Mouse (Mus musculus): ENCODE data around the gene Pakap. TPM values are rescaled to one million over a fixed set of nuclear protein-coding genes. Genes with fewer than 3 reads are reported as not detected.

Pakap gene
- polyA plus RNA-seq, 1 experiment from 2014 or later: 5.1 TPM

DNA sequence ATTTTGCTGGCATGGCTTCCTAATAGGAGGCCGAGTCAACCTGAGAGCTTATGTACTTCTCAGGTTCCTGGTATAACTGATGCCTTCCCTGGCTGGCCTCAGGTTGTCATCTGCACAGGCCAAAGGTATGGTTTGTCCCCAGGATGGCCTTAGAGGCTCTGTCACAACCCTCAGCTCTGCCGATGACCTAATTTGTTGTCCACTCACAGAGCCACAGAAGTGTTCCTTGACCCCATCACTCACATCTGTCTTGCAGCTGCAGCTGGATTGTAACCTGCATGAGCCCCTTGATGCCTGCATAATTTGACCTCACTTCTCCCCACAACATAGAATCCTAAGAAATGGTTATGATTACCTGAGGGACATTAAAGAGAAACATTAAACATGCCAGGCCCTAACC lies 56.8 kb downstream of the Pakap start:
- ATAC-seq (replicated peaks; ENCODE audit: low FRiP score) (no peak), DNase-seq (ENCODE audit: low spot score) (no peak)
- Histone ChIP-seq H3K9me3 (ENCODE audit: control insufficient read depth, low read length) (no peaks in the 10 kb centered on the region), H3K9ac (ENCODE audit: low read depth, low read length) (no peak overlapping the region), H3K4me2 (no peak overlapping the region), H3K4me1 (replicated peaks; ENCODE audit: control insufficient read depth, insufficient read depth, low read length) (no peaks in the 10 kb centered on the region), H3K4me3 (ENCODE audit: low read depth, low read length) (no peak overlapping the region), H3K36me3 (ENCODE audit: control insufficient read depth, insufficient read depth, low read length) (no peaks in the 10 kb centered on the region), H3K27ac (ENCODE audit: low read depth, low read length) (no peak overlapping the region), H3K27me3 (replicated peaks; ENCODE audit: control insufficient read depth, insufficient read depth, low read length) (no peaks in the 10 kb centered on the region)
- WGBS: 88% methylated on average over 2 of the region's 2 CpGs

- no peak for DNase-seq (ENCODE audit: low spot score)
- no peaks in the 10 kb centered on the region for H3K36me3 ChIP-seq (ENCODE audit: control insufficient read depth, insufficient read depth, low read length)
- WGBS: 89% methylated on average over 1 of the region's 1 CpGs
Measured at GRCm38 (mm10) chr4:57625306-57625705, 57.3 kb downstream of the Pakap start.

DNA sequence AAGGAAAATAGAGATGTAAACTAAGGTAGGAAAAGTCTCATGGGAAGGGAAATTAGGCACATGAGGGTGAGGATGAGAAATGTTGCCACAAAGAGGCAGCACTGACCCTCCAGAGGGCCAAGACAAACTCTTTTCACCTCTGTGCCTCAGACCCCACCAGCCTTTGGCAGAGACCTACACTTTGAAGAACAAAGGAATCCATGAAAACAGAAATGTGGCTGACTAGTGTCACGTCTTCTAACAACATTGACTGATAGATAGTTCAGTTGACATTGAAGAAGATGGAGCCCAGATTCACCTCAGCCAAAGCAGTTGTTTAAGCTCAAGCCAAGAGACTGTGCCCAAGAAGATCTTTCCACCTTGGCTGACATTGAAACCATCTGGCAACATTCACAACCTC lies 57.8 kb downstream of the Pakap start:
- no peak overlapping the region for H3K4me3 ChIP-seq (ENCODE audit: low read depth, low read length)
- DNase-seq (ENCODE audit: low spot score) (no peak), ATAC-seq (replicated peaks; ENCODE audit: low FRiP score) (no peak)
- H3K4me2 ChIP-seq: no peak overlapping the region
- no peak overlapping the region for H3K27ac ChIP-seq (ENCODE audit: low read depth, low read length)
- H3K4me1 ChIP-seq (replicated peaks; ENCODE audit: control insufficient read depth, insufficient read depth, low read length): no peaks in the 10 kb centered on the region
- H3K9me3 ChIP-seq (ENCODE audit: control insufficient read depth, low read length): no peaks in the 10 kb centered on the region
- no peak overlapping the region for H3K9ac ChIP-seq (ENCODE audit: low read depth, low read length)
- WGBS: 61% methylated on average over 1 of the region's 1 CpGs
- no peaks in the 10 kb centered on the region for H3K27me3 ChIP-seq (replicated peaks; ENCODE audit: control insufficient read depth, insufficient read depth, low read length)
- H3K36me3 ChIP-seq (ENCODE audit: control insufficient read depth, insufficient read depth, low read length): no peaks in the 10 kb centered on the region

More at GRCm38 (mm10) chr4:57625306-57625705, 57.3 kb downstream of the Pakap start:
- H3K9ac ChIP-seq (ENCODE audit: low read depth, low read length): no peak overlapping the region
- no peak overlapping the region for H3K4me2 ChIP-seq
- no peaks in the 10 kb centered on the region for H3K4me1 ChIP-seq (replicated peaks; ENCODE audit: control insufficient read depth, insufficient read depth, low read length)
- H3K4me3 ChIP-seq (ENCODE audit: low read depth, low read length): no peak overlapping the region
- H3K9me3 ChIP-seq (ENCODE audit: control insufficient read depth, low read length): no peaks in the 10 kb centered on the region
- no peak overlapping the region for H3K27ac ChIP-seq (ENCODE audit: low read depth, low read length)
- no peak for ATAC-seq (replicated peaks; ENCODE audit: low FRiP score)
- no peaks in the 10 kb centered on the region for H3K27me3 ChIP-seq (replicated peaks; ENCODE audit: control insufficient read depth, insufficient read depth, low read length)

GRCm38 (mm10) chr4:57626921-57627320 lies 58.9 kb downstream of the Pakap start:
- no peaks in the 10 kb centered on the region for H3K36me3 ChIP-seq (ENCODE audit: control insufficient read depth, insufficient read depth, low read length)
- H3K27me3 ChIP-seq (replicated peaks; ENCODE audit: control insufficient read depth, insufficient read depth, low read length): no peaks in the 10 kb centered on the region
- 80% methylated on average over 5 of the region's 5 CpGs for WGBS
- no peak for DNase-seq (ENCODE audit: low spot score)
- no peak overlapping the region for H3K27ac ChIP-seq (ENCODE audit: low read depth, low read length)
- no peaks in the 10 kb centered on the region for H3K9me3 ChIP-seq (ENCODE audit: control insufficient read depth, low read length)
- no peaks in the 10 kb centered on the region for H3K4me1 ChIP-seq (replicated peaks; ENCODE audit: control insufficient read depth, insufficient read depth, low read length)
- ATAC-seq (replicated peaks; ENCODE audit: low FRiP score): no peak
- no peak overlapping the region for H3K4me2 ChIP-seq
- H3K4me3 ChIP-seq (ENCODE audit: low read depth, low read length): no peak overlapping the region
- H3K9ac ChIP-seq (ENCODE audit: low read depth, low read length): no peak overlapping the region

GRCm38 (mm10) chr4:57632386-57632785 lies 64.4 kb downstream of the Pakap start:
- no peaks in the 10 kb centered on the region for H3K27me3 ChIP-seq (replicated peaks; ENCODE audit: control insufficient read depth, insufficient read depth, low read length)
- DNase-seq (ENCODE audit: low spot score): no peak
- H3K36me3 ChIP-seq (ENCODE audit: control insufficient read depth, insufficient read depth, low read length): no peaks in the 10 kb centered on the region
- H3K9ac ChIP-seq (ENCODE audit: low read depth, low read length): no peak overlapping the region
- H3K4me3 ChIP-seq (ENCODE audit: low read depth, low read length): no peak overlapping the region
- H3K4me1 ChIP-seq (replicated peaks; ENCODE audit: control insufficient read depth, insufficient read depth, low read length): no peaks in the 10 kb centered on the region
- no peak overlapping the region for H3K27ac ChIP-seq (ENCODE audit: low read depth, low read length)
- no peaks in the 10 kb centered on the region for H3K9me3 ChIP-seq (ENCODE audit: control insufficient read depth, low read length)
- WGBS: 79% methylated on average over 5 of the region's 5 CpGs
- no peak overlapping the region for H3K4me2 ChIP-seq
- ATAC-seq (replicated peaks; ENCODE audit: low FRiP score): no peak

- H3K4me3 ChIP-seq (ENCODE audit: low read depth, low read length): no peak overlapping the region
- H3K9ac ChIP-seq (ENCODE audit: low read depth, low read length): no peak overlapping the region
- ATAC-seq (replicated peaks; ENCODE audit: low FRiP score): no peak
- no peak for DNase-seq (ENCODE audit: low spot score)
- H3K4me1 ChIP-seq (replicated peaks; ENCODE audit: control insufficient read depth, insufficient read depth, low read length): no peaks in the 10 kb centered on the region
- H3K36me3 ChIP-seq (ENCODE audit: control insufficient read depth, insufficient read depth, low read length): no peaks in the 10 kb centered on the region
- no peak overlapping the region for H3K27ac ChIP-seq (ENCODE audit: low read depth, low read length)
- 0 out of 2 replicates have a peak, but pooled peaks cover 2% of the 10 kb centered on the region for H3K27me3 ChIP-seq (replicated peaks; ENCODE audit: control insufficient read depth, insufficient read depth, low read length)
- WGBS: 93% methylated on average over 7 of the region's 7 CpGs
- H3K9me3 ChIP-seq (ENCODE audit: control insufficient read depth, low read length): no peaks in the 10 kb centered on the region
- no peak overlapping the region for H3K4me2 ChIP-seq
Measured at GRCm38 (mm10) chr4:57633052-57633451, 65.1 kb downstream of the Pakap start.

- 51% methylated on average over 1 of the region's 1 CpGs for WGBS
- Histone ChIP-seq H3K27ac (ENCODE audit: low read depth, low read length) (no peak overlapping the region), H3K4me2 (no peak overlapping the region), H3K27me3 (replicated peaks; ENCODE audit: control insufficient read depth, insufficient read depth, low read length) (0 out of 2 replicates have a peak, but pooled peaks cover 2% of the 10 kb centered on the region), H3K4me1 (replicated peaks; ENCODE audit: control insufficient read depth, insufficient read depth, low read length) (no peaks in the 10 kb centered on the region; the same call in 1 of the 2 replicates), H3K9me3 (ENCODE audit: control insufficient read depth, low read length) (no peaks in the 10 kb centered on the region), H3K4me3 (ENCODE audit: low read depth, low read length) (no peak overlapping the region), H3K36me3 (ENCODE audit: control insufficient read depth, insufficient read depth, low read length) (no peaks in the 10 kb centered on the region), H3K9ac (ENCODE audit: low read depth, low read length) (no peak overlapping the region)
- ATAC-seq (replicated peaks; ENCODE audit: low FRiP score) (no peak), DNase-seq (ENCODE audit: low spot score) (no peak)
Measured at GRCm38 (mm10) chr4:57634956-57635355, 67.0 kb downstream of the Pakap start.

- H3K4me3 ChIP-seq (ENCODE audit: low read depth, low read length): no peak overlapping the region
- no peak overlapping the region for H3K27ac ChIP-seq (ENCODE audit: low read depth, low read length)
Measured at GRCm38 (mm10) chr4:57636782-57637482, 69.0 kb downstream of the Pakap start.

More at GRCm38 (mm10) chr4:57636782-57637482, 69.0 kb downstream of the Pakap start:
- DNase-seq (ENCODE audit: low spot score) (no peak), ATAC-seq (replicated peaks; ENCODE audit: low FRiP score) (no peak)
- Histone ChIP-seq H3K9me3 (ENCODE audit: control insufficient read depth, low read length) (no peaks in the 10 kb centered on the region), H3K27me3 (replicated peaks; ENCODE audit: control insufficient read depth, insufficient read depth, low read length) (0 out of 2 replicates have a peak, but pooled peaks cover 2% of the 10 kb centered on the region), H3K9ac (ENCODE audit: low read depth, low read length) (no peak overlapping the region), H3K4me1 (replicated peaks; ENCODE audit: control insufficient read depth, insufficient read depth, low read length) (no peaks in the 10 kb centered on the region; the same call in 1 of the 2 replicates), H3K36me3 (ENCODE audit: control insufficient read depth, insufficient read depth, low read length) (no peaks in the 10 kb centered on the region), H3K4me2 (no peak overlapping the region)
- 81% methylated on average over 9 of the region's 9 CpGs for WGBS
